Mouse (Mus musculus) heart, embryonic 11.5 days (tissue): ENCODE data around the gene Ccdc85c. TPM values are rescaled to one million over a fixed set of nuclear protein-coding genes. Genes with fewer than 3 reads are reported as not detected.

Experiments used
- ATAC-seq: fragments of 200-750 bp; cut with Nextera tagmentation; replicated peaks from 2 replicates; pipeline ENCODE4 v1.8.0; 2017; ENCODE audit warnings: moderate library complexity; ENCODE audit not compliant: insufficient number of reproducible peaks, low FRiP score, low TSS enrichment
- H3K27ac ChIP-seq: fragments of 300-500 bp; sonication (generic); 2 replicates; pipeline ENCODE4 v1.5.1; 2014; ENCODE audit warnings: mild to moderate bottlenecking, low read depth, low read length
- H3K27me3 ChIP-seq: fragments of 300-500 bp; sonication (generic); 2 replicates; pipeline ENCODE4 v1.6.1; 2014; ENCODE audit warnings: mild to moderate bottlenecking, low read length, mixed read lengths; ENCODE audit not compliant: control insufficient read depth, insufficient read depth
- H3K36me3 ChIP-seq: fragments of 300-500 bp; sonication (generic); 2 replicates; pipeline ENCODE4 v1.6.1; 2014; ENCODE audit warnings: mild to moderate bottlenecking, low read length, moderate library complexity, mixed read lengths; ENCODE audit not compliant: control insufficient read depth, insufficient read depth
- H3K4me1 ChIP-seq: fragments of 300-500 bp; sonication (generic); 2 replicates; pipeline ENCODE4 v1.6.1; 2014; ENCODE audit warnings: low read length; ENCODE audit not compliant: control insufficient read depth, insufficient read depth
- H3K4me2 ChIP-seq: fragments of 300-500 bp; sonication (generic); 2 replicates; pipeline ENCODE4 v1.6.1; 2014; ENCODE audit warnings: mild to moderate bottlenecking, moderate library complexity
- H3K4me3 ChIP-seq: fragments of 300-500 bp; sonication (generic); 2 replicates; pipeline ENCODE4 v1.5.1; 2014; ENCODE audit warnings: low read depth, low read length
- H3K9ac ChIP-seq: fragments of 300-500 bp; sonication (generic); 2 replicates; pipeline ENCODE4 v1.6.1; 2014; ENCODE audit warnings: mild to moderate bottlenecking, low read depth, low read length, moderate library complexity
- H3K9me3 ChIP-seq: fragments of 300-500 bp; sonication (generic); replicated peaks from 2 replicates; pipeline ENCODE4 v1.6.1; 2016; ENCODE audit warnings: low read length; ENCODE audit not compliant: control insufficient read depth
- WGBS: fragments of 180-500 bp; shearing (Covaris S2); extraction: QIAGEN DNeasy Blood & Tissue Kit; methylation state at CpG from one replicate; pipeline ENCODE4 v1.1.7; 2014; ENCODE audit not compliant: insufficient replicate concordance; 5-methylcytosine and 5-hydroxymethylcytosine counted together
- polyA plus RNA-seq: library from polyadenylated mRNA; unstranded; fragments of >200 nt; fragmentation: Nextera tagmentation; extraction: Ambion mirVana; gene quantifications from 2 replicates; pipeline ENCODE4 v1.2.1, GENCODE M21; 2014

Gene Ccdc85c
- polyA plus RNA-seq, 1 experiment from 2014 or later, result 7.8 TPM

- no peak overlapping the region for H3K27ac ChIP-seq
- H3K4me2 ChIP-seq, result no peak overlapping the region
- H3K36me3 ChIP-seq, result no peaks in the 10 kb centered on the region
- no peak overlapping the region for H3K4me3 ChIP-seq
- H3K9ac ChIP-seq, result no peak overlapping the region
- no peaks in the 10 kb centered on the region for H3K9me3 ChIP-seq
- peaks cover 81% of the 10 kb centered on the region for H3K4me1 ChIP-seq
- no peaks in the 10 kb centered on the region for H3K27me3 ChIP-seq
- ATAC-seq, result no peak
- 65% methylated on average over 12 of the region's 12 CpGs for WGBS
Observed at GRCm38 (mm10) chr12:108253042-108253441, 22.2 kb downstream of the Ccdc85c start.

DNA sequence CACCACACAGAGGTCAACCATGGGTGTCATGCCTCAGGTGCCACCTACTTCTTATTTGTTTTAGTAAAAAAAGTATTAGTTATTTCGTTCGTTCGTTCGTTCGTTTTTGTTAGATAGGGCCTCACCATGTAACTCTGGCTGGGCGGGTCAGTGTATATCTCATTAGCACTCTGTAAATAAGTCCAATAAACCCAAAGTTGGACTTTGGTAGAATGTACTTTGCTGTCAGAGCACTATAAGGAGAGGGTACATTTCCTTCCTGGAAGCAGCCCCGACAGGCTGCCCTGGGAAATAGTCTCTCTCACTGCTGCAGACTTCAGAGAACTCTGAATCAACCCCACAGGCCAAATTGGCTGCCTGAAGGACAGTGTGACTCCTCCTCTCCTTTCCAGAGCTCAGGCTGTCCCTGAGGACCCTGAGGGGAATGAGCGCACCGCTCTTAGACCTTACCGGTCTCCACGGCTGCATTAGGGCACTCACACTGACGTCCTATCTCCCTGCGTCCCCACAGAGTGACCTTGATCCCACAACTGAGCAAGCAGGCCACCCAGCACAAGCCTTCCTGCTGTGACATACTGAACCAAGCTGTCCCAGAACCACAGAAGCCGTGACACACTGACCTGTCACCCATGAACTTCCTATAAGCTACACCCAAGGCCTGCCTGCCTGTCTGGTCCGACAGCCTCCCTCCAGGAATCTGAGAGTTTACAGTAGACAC, 23.2 kb downstream of the Ccdc85c start:
- 61% methylated on average over 15 of the region's 15 CpGs for WGBS
- Histone ChIP-seq H3K9ac (peak overlapping the region; percentile 46; the same call in 1 of the 2 replicates), H3K27ac (peak overlapping the region; percentile 70), H3K27me3 (no peaks in the 10 kb centered on the region), H3K4me2 (0 out of 2 replicates have a peak overlapping the region, but pooled peaks have one; percentile 2), H3K4me1 (peaks cover 76% of the 10 kb centered on the region), H3K9me3 (no peaks in the 10 kb centered on the region), H3K4me3 (no peak overlapping the region), H3K36me3 (no peaks in the 10 kb centered on the region)
- ATAC-seq, result no peak

DNA sequence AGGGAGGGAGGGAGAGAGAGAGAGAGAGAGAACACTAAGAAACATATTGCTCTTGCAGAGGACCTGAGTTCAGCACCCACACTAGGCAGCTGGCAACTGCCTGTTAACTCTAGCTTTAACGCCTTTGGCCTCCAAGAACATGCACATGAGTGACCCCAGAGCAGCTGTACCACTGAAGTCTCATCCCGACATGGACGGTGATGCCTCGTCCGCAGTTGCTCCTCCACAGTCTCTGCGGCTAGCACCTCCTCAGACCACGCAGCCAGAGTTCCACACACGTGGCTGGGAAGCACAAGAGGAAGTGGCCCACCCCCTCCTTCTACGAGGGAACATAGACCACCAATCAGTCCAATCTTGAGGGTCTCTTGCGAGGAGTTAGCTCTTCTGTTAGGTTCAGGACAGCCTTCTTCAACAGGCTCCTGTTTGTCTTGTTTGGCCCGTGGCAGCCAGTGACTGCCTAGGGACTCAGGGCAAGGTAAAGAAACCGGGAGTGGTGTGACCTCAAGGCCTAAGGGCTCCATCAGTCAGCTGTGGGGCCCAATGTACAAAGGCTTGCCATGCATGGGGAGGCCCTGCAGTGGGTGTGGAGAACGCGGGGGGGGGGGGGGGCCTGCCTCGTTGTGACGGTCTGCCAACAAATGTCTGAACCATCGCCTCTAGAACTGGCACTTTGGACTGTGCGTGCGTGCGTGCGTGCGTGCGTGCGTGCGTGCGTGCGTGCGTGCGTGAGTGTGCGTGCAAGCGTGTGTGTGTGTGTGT, 24.0 kb downstream of the Ccdc85c start:
- Histone ChIP-seq H3K27ac (no peak overlapping the region), H3K9me3 (no peaks in the 10 kb centered on the region), H3K27me3 (no peaks in the 10 kb centered on the region), H3K9ac (no peak overlapping the region), H3K4me1 (peaks cover 76% of the 10 kb centered on the region), H3K4me3 (no peak overlapping the region), H3K36me3 (no peaks in the 10 kb centered on the region), H3K4me2 (no peak overlapping the region)
- 86% methylated on average over 31 of the region's 31 CpGs for WGBS
- ATAC-seq, result no peak

DNA sequence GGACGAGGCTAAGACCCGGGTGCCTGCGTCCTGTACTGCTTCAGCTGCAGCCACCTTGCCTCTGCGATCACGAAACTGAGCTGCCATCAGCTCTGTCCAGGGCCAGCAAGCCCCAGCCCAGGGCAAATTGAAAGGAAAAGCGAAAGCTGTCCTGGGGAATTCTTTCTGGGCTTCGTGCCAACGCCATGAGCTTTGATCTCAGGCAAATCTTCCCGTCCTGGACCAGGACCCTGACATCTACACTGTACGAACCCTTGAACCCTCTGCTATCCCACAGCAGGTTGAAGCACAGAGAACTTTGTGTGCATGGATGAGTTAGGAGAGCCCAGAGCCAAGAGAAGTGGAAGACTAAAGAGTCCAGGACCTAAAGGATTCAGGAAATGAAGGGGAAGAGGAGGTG, 25.7 kb downstream of the Ccdc85c start:
- Histone ChIP-seq H3K27ac (peak overlapping the region; percentile 76), H3K4me1 (peaks cover 78% of the 10 kb centered on the region), H3K4me2 (peak overlapping the region; percentile 32; the same call in 1 of the 2 replicates), H3K36me3 (no peaks in the 10 kb centered on the region), H3K4me3 (no peak overlapping the region), H3K9me3 (no peaks in the 10 kb centered on the region), H3K27me3 (no peaks in the 10 kb centered on the region), H3K9ac (peak overlapping the region; percentile 22; the same call in 1 of the 2 replicates)
- WGBS, result 40% methylated on average over 10 of the region's 10 CpGs
- no peak for ATAC-seq

DNA sequence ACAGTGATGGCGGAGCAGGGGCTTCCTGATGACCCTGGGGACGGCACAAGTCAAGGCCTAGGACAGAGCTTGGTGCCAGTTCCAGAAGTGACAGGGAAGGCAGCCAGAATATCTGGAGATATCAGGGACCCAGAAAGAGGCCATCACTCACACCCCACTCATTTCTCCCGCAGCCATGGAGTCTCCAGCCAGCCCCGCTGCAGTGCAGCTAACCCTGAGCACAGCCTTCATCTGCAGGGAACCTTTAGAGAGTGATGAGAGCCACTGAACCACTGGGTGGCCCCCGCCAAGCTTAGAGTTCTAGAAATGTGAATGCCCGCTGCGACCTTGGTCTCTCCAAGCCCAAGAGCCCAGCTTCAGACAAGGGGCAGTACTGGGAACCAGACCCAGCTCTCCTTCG, 26.2 kb downstream of the Ccdc85c start:
- H3K9ac ChIP-seq, result peak overlapping the region; percentile 22; the same call in 1 of the 2 replicates
- H3K36me3 ChIP-seq, result no peaks in the 10 kb centered on the region
- no peaks in the 10 kb centered on the region for H3K9me3 ChIP-seq
- H3K4me1 ChIP-seq, result peaks cover 79% of the 10 kb centered on the region
- peak overlapping the region; percentile 32; the same call in 1 of the 2 replicates for H3K4me2 ChIP-seq
- WGBS, result 87% methylated on average over 8 of the region's 8 CpGs
- H3K27ac ChIP-seq, result peak overlapping the region; percentile 76
- H3K4me3 ChIP-seq, result no peak overlapping the region
- no peaks in the 10 kb centered on the region for H3K27me3 ChIP-seq
- ATAC-seq, result no peak

DNA sequence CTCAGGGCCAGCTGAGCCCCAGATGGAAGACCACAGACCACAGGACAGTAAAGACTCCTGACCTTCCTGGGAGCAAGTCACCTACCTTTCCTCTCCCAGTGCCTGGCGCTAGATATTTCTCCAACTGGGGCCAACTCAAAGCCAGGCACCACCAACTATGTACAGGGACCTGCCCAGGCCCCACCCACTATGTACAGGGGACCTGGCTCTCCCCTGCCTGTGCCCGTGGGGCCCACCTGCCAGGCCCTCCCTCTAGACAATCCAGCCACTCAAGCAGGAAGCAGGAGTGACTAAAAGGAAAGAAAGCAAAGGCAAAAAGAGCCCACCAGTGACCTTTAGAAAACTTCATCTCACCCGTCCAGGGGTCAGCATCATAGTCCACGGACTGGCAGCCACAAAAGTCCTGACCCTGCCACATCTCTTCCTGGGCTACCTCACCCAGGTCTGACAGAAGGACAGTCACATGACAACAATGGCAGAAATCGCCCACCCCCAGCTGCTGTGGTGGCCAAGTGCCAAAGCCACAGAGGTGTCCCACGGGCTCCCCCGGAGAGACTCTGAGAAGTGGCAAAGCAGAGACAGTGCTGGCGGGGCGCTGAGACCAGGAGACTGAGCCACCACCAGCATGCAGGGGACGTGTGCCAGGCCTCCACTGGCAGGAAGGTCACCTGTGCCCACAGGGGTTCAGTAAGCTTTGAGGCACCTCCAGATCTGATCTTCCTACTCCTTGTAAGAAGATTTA, 28.3 kb downstream of the Ccdc85c start:
- Histone ChIP-seq H3K4me3 (no peak overlapping the region), H3K4me1 (peaks cover 78% of the 10 kb centered on the region), H3K27me3 (no peaks in the 10 kb centered on the region), H3K9ac (no peak overlapping the region), H3K36me3 (no peaks in the 10 kb centered on the region), H3K4me2 (no peak overlapping the region), H3K9me3 (no peaks in the 10 kb centered on the region), H3K27ac (no peak overlapping the region)
- no peak for ATAC-seq
- 78% methylated on average over 10 of the region's 10 CpGs for WGBS

GRCm38 (mm10) chr12:108245579-108245978, 29.6 kb downstream of the Ccdc85c start:
- H3K27me3 ChIP-seq, result no peaks in the 10 kb centered on the region
- H3K4me1 ChIP-seq, result peaks cover 81% of the 10 kb centered on the region
- H3K4me3 ChIP-seq, result no peak overlapping the region
- no peaks in the 10 kb centered on the region for H3K9me3 ChIP-seq
- no peaks in the 10 kb centered on the region for H3K36me3 ChIP-seq
- 0 out of 2 replicates have a peak overlapping the region, but pooled peaks have one; percentile 8 for H3K9ac ChIP-seq
- H3K4me2 ChIP-seq, result peak overlapping the region; percentile 62; the same call in 1 of the 2 replicates
- 38% methylated on average over 9 of the region's 9 CpGs for WGBS
- peak overlapping the region; percentile 96 for H3K27ac ChIP-seq
- no peak for ATAC-seq

DNA sequence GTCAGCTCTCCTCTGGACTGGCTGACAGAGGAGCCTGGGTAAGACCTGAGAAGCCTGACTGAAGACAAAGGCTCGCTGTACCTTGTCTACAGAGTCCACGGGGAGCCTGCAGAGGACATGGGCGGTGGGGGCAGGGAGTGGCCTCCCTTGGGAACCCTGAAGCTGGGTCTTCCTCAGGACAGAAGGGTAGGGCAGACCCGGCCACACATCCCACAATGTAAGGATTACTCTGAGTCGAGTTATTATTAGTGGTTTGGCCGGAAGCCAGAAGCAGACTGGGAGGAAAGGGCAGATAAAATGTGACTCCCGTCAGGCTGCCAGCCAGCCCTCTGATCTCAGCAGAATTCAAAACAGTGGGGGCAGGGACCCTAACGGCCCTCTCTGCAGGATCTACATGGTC, 30.4 kb downstream of the Ccdc85c start:
- peak overlapping the region; percentile 8; the same call in 1 of the 2 replicates for H3K4me3 ChIP-seq
- H3K9ac ChIP-seq, result peak overlapping the region; percentile 67
- peak overlapping the region; percentile 62 for H3K4me2 ChIP-seq
- H3K27me3 ChIP-seq, result no peaks in the 10 kb centered on the region
- peaks cover 82% of the 10 kb centered on the region for H3K4me1 ChIP-seq
- H3K27ac ChIP-seq, result peak overlapping the region; percentile 96
- peak; percentile 63 for ATAC-seq
- 4% methylated on average over 8 of the region's 8 CpGs for WGBS
- no peaks in the 10 kb centered on the region for H3K9me3 ChIP-seq
- no peaks in the 10 kb centered on the region for H3K36me3 ChIP-seq
